Mouse (Mus musculus): ENCODE data around the gene Clic4. TPM values are rescaled to one million over a fixed set of nuclear protein-coding genes. Genes with fewer than 3 reads are reported as not detected.

Gene Clic4
- polyA plus RNA-seq (2015; fragmentation: Nextera tagmentation; extraction: Ambion mirVana): 49.2 and 55.6 TPM in 2 replicates

GRCm38 (mm10) chr4:135272640-135273306 is at the start of gene Clic4:
Gene Clic4, minus strand, starts transcription at chr4:135272814.
- H3K4me3 ChIP-seq (ENCODE audit: low read depth, low read length): peak within 1 kb of the TSS; percentile 91
- H3K27ac ChIP-seq (ENCODE audit: low read length): peak within 1 kb of the TSS; percentile 85
- H3K4me1 ChIP-seq (ENCODE audit: control insufficient read depth, insufficient read depth, low read length): peaks cover 26% of the 10 kb centered on the region
- peak within 1 kb of the TSS; percentile 84 for H3K9ac ChIP-seq (ENCODE audit: low read depth, low read length)
- no peaks in the 10 kb centered on the region for H3K9me3 ChIP-seq (replicated peaks; ENCODE audit: control insufficient read depth, low read length, poor library complexity, severe bottlenecking)
- peaks cover 3% of the 10 kb centered on the region; the same call in 1 of the 2 replicates for H3K27me3 ChIP-seq (ENCODE audit: control insufficient read depth, insufficient read depth, low read depth, low read length)
- H3K36me3 ChIP-seq (ENCODE audit: control insufficient read depth, insufficient read depth, low read length): no peaks in the 10 kb centered on the region
- peak within 1 kb of the TSS; percentile 92 for H3K4me2 ChIP-seq (ENCODE audit: low read length)
- 0% methylated on average over 48 of the region's 64 CpGs for WGBS
- ATAC-seq: peak; percentile 97

DNA sequence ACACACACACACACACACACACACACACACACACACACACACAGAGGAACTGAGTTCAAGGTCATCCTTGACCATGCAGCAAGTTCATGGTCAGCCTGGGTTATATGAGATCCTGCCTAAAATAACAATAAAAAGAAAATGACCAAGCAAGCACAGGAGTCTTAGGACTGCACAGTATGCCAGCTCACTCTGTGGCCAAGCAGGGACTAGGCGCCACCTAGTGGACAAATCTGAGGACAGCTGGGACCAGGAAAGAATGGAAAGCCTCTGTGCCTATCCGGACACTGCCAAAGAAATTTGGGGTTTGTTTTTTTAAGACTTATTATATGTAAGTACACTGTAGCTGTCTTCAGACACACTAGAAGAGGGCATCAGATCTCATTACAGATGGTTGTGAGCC is 45.4 kb upstream of the Clic4 start:
- no peak overlapping the region for H3K9ac ChIP-seq (ENCODE audit: low read depth, low read length)
- no peaks in the 10 kb centered on the region for H3K9me3 ChIP-seq (replicated peaks; ENCODE audit: control insufficient read depth, low read length, poor library complexity, severe bottlenecking)
- peaks cover 40% of the 10 kb centered on the region for H3K36me3 ChIP-seq (ENCODE audit: control insufficient read depth, insufficient read depth, low read length)
- no peak overlapping the region for H3K27ac ChIP-seq (ENCODE audit: low read length)
- no peak overlapping the region for H3K4me2 ChIP-seq (ENCODE audit: low read length)
- WGBS: 13% methylated on average over 2 of the region's 2 CpGs
- ATAC-seq: peak; percentile 80; the same call in 1 of the 2 replicates
- no peaks in the 10 kb centered on the region for H3K27me3 ChIP-seq (ENCODE audit: control insufficient read depth, insufficient read depth, low read depth, low read length)
- H3K4me1 ChIP-seq (ENCODE audit: control insufficient read depth, insufficient read depth, low read length): no peaks in the 10 kb centered on the region
- H3K4me3 ChIP-seq (ENCODE audit: low read depth, low read length): no peak overlapping the region

GRCm38 (mm10) chr4:135317539-135317938 is 44.9 kb upstream of the Clic4 start:
- Histone ChIP-seq H3K36me3 (ENCODE audit: control insufficient read depth, insufficient read depth, low read length) (peaks cover 37% of the 10 kb centered on the region), H3K27ac (ENCODE audit: low read length) (no peak overlapping the region), H3K9ac (ENCODE audit: low read depth, low read length) (no peak overlapping the region), H3K4me2 (ENCODE audit: low read length) (no peak overlapping the region), H3K27me3 (ENCODE audit: control insufficient read depth, insufficient read depth, low read depth, low read length) (no peaks in the 10 kb centered on the region), H3K9me3 (replicated peaks; ENCODE audit: control insufficient read depth, low read length, poor library complexity, severe bottlenecking) (no peaks in the 10 kb centered on the region), H3K4me3 (ENCODE audit: low read depth, low read length) (no peak overlapping the region), H3K4me1 (ENCODE audit: control insufficient read depth, insufficient read depth, low read length) (no peaks in the 10 kb centered on the region)
- WGBS: 83% methylated on average over 4 of the region's 4 CpGs
- no peak for ATAC-seq

DNA sequence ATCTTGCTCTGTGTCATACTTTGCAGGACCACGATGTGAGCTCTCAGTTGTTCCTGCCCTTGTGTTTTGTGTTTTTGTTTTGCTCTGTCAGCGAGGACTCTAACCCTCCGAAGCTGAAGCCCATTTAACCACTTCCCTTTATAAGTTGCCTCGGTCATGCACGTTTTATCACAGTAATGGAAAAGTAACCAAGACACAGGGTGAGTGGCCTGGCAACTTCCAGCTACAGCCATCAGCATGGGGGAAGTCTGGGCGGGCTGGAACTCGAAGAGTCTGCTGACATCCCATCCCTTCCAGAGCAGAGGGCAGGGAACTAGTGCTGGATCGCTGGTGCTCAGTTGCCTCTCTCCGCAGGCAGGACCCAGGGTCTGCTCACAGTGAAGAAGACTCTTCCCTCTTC is 42.7 kb upstream of the Clic4 start:
- no peaks in the 10 kb centered on the region for H3K27me3 ChIP-seq (ENCODE audit: control insufficient read depth, insufficient read depth, low read depth, low read length)
- no peak for ATAC-seq
- no peaks in the 10 kb centered on the region for H3K9me3 ChIP-seq (replicated peaks; ENCODE audit: control insufficient read depth, low read length, poor library complexity, severe bottlenecking)
- H3K9ac ChIP-seq (ENCODE audit: low read depth, low read length): no peak overlapping the region
- peaks cover 18% of the 10 kb centered on the region for H3K36me3 ChIP-seq (ENCODE audit: control insufficient read depth, insufficient read depth, low read length)
- H3K27ac ChIP-seq (ENCODE audit: low read length): no peak overlapping the region
- no peak overlapping the region for H3K4me3 ChIP-seq (ENCODE audit: low read depth, low read length)
- no peak overlapping the region for H3K4me2 ChIP-seq (ENCODE audit: low read length)
- no peaks in the 10 kb centered on the region for H3K4me1 ChIP-seq (ENCODE audit: control insufficient read depth, insufficient read depth, low read length)
- 98% methylated on average over 9 of the region's 9 CpGs for WGBS

DNA sequence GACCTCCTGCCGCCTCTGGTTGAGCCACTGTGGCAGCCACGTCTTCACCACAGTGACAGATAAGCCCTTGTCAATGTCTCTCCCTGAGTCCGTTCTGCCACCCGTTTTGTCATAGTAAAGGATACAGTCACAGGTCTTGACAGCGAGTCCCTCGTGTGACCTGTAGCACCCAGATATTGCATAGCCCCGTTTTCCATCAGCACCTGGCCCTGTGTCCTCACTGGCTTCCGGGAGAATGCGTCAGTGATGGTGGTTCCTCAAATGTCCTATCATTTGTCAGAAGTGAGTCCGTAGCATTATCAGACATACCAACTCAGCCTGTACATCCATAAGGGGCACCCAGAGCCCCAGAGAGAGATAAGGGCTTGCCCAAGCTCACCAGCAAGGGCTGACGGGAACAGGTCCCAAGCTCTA is 41.8 kb upstream of the Clic4 start:
- 84% methylated on average over 11 of the region's 11 CpGs for WGBS
- Histone ChIP-seq H3K4me1 (ENCODE audit: control insufficient read depth, insufficient read depth, low read length) (no peaks in the 10 kb centered on the region), H3K36me3 (ENCODE audit: control insufficient read depth, insufficient read depth, low read length) (peaks cover 18% of the 10 kb centered on the region), H3K9ac (ENCODE audit: low read depth, low read length) (no peak overlapping the region), H3K9me3 (replicated peaks; ENCODE audit: control insufficient read depth, low read length, poor library complexity, severe bottlenecking) (no peaks in the 10 kb centered on the region), H3K4me2 (ENCODE audit: low read length) (no peak overlapping the region), H3K27me3 (ENCODE audit: control insufficient read depth, insufficient read depth, low read depth, low read length) (no peaks in the 10 kb centered on the region), H3K27ac (ENCODE audit: low read length) (no peak overlapping the region), H3K4me3 (ENCODE audit: low read depth, low read length) (no peak overlapping the region)
- ATAC-seq: no peak

- no peak for ATAC-seq
- Histone ChIP-seq H3K9me3 (replicated peaks; ENCODE audit: control insufficient read depth, low read length, poor library complexity, severe bottlenecking) (no peaks in the 10 kb centered on the region), H3K9ac (ENCODE audit: low read depth, low read length) (no peak overlapping the region), H3K4me3 (ENCODE audit: low read depth, low read length) (no peak overlapping the region), H3K27ac (ENCODE audit: low read length) (no peak overlapping the region), H3K27me3 (ENCODE audit: control insufficient read depth, insufficient read depth, low read depth, low read length) (no peaks in the 10 kb centered on the region), H3K4me2 (ENCODE audit: low read length) (no peak overlapping the region), H3K4me1 (ENCODE audit: control insufficient read depth, insufficient read depth, low read length) (no peaks in the 10 kb centered on the region), H3K36me3 (ENCODE audit: control insufficient read depth, insufficient read depth, low read length) (peaks cover 14% of the 10 kb centered on the region)
- WGBS: 86% methylated on average over 9 of the region's 9 CpGs
These were observed 41.2 kb upstream of the Clic4 start for GRCm38 (mm10) chr4:135313761-135314241.

DNA sequence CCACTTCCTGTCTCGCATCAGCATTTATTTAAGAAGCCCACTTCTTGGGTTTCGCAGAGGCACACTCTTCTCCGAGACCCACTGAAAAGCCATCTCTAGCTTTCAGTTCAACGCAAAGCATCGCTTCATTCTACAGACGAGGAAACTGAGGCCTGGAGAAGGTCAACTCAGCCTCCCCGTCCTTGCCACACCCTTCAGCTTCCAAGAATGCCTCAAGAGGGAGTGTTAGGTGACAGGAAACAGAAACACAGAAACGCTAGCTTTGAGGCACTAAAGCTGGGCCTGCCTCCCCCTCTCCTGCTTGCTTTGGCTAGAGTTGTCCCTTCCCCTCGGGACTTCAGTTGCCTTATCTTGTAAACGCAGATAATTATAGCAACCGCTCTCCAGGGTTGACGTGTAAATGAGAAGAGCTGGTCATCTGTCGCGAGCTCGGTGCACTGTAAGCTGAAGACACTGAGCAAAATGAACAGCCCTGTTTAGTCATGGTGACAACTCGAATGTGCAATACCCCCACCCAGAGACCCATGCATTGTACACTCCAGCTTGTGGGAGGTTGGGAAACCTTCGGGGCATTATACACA is 40.6 kb upstream of the Clic4 start:
- Histone ChIP-seq H3K36me3 (ENCODE audit: control insufficient read depth, insufficient read depth, low read length) (peaks cover 12% of the 10 kb centered on the region), H3K4me1 (ENCODE audit: control insufficient read depth, insufficient read depth, low read length) (no peaks in the 10 kb centered on the region), H3K9me3 (replicated peaks; ENCODE audit: control insufficient read depth, low read length, poor library complexity, severe bottlenecking) (no peaks in the 10 kb centered on the region), H3K27ac (ENCODE audit: low read length) (no peak overlapping the region), H3K4me3 (ENCODE audit: low read depth, low read length) (no peak overlapping the region), H3K4me2 (ENCODE audit: low read length) (no peak overlapping the region), H3K27me3 (ENCODE audit: control insufficient read depth, insufficient read depth, low read depth, low read length) (no peaks in the 10 kb centered on the region), H3K9ac (ENCODE audit: low read depth, low read length) (no peak overlapping the region)
- no peak for ATAC-seq
- WGBS: 64% methylated on average over 17 of the region's 17 CpGs

- Histone ChIP-seq H3K4me2 (ENCODE audit: low read length) (no peak overlapping the region), H3K36me3 (ENCODE audit: control insufficient read depth, insufficient read depth, low read length) (peaks cover 12% of the 10 kb centered on the region), H3K4me3 (ENCODE audit: low read depth, low read length) (no peak overlapping the region), H3K27ac (ENCODE audit: low read length) (no peak overlapping the region), H3K9me3 (replicated peaks; ENCODE audit: control insufficient read depth, low read length, poor library complexity, severe bottlenecking) (no peaks in the 10 kb centered on the region), H3K4me1 (ENCODE audit: control insufficient read depth, insufficient read depth, low read length) (no peaks in the 10 kb centered on the region), H3K27me3 (ENCODE audit: control insufficient read depth, insufficient read depth, low read depth, low read length) (no peaks in the 10 kb centered on the region), H3K9ac (ENCODE audit: low read depth, low read length) (no peak overlapping the region)
- ATAC-seq: no peak
- WGBS: 46% methylated on average over 4 of the region's 4 CpGs
These were observed 40.1 kb upstream of the Clic4 start for GRCm38 (mm10) chr4:135312706-135313105.

DNA sequence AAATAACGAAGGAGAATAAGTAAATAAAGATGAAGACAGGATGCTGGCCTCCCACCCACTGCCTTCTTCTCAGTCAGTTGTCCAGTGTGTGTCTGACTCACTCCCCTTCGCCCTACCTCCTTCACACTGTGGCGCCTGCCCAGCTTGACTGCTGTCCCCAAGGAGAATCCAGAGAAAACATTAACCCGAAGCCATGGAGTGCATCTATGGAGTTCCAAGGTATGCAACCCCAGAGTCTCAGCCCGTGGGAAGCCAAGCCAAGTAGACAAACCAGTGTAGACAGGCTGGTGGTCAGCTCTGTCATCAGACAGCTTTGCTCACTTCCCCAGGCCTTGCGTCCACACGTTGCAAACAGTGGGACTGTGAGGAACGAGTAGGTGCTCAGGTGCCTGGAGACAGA is 37.8 kb upstream of the Clic4 start:
- Histone ChIP-seq H3K36me3 (ENCODE audit: control insufficient read depth, insufficient read depth, low read length) (peaks cover 7% of the 10 kb centered on the region), H3K4me2 (ENCODE audit: low read length) (no peak overlapping the region), H3K27ac (ENCODE audit: low read length) (no peak overlapping the region), H3K9ac (ENCODE audit: low read depth, low read length) (no peak overlapping the region), H3K9me3 (replicated peaks; ENCODE audit: control insufficient read depth, low read length, poor library complexity, severe bottlenecking) (no peaks in the 10 kb centered on the region), H3K27me3 (ENCODE audit: control insufficient read depth, insufficient read depth, low read depth, low read length) (no peaks in the 10 kb centered on the region), H3K4me1 (ENCODE audit: control insufficient read depth, insufficient read depth, low read length) (no peaks in the 10 kb centered on the region), H3K4me3 (ENCODE audit: low read depth, low read length) (no peak overlapping the region)
- 84% methylated on average over 8 of the region's 8 CpGs for WGBS
- ATAC-seq: no peak
